Mouse (Mus musculus) retina, postnatal 1 day (tissue): ENCODE results near the gene Epha4.

ENCODE experiments used
- DNase-seq: peaks from one replicate; pipeline ENCODE4 v3.0.0-alpha.2; 2012

The Epha4 gene

DNA sequence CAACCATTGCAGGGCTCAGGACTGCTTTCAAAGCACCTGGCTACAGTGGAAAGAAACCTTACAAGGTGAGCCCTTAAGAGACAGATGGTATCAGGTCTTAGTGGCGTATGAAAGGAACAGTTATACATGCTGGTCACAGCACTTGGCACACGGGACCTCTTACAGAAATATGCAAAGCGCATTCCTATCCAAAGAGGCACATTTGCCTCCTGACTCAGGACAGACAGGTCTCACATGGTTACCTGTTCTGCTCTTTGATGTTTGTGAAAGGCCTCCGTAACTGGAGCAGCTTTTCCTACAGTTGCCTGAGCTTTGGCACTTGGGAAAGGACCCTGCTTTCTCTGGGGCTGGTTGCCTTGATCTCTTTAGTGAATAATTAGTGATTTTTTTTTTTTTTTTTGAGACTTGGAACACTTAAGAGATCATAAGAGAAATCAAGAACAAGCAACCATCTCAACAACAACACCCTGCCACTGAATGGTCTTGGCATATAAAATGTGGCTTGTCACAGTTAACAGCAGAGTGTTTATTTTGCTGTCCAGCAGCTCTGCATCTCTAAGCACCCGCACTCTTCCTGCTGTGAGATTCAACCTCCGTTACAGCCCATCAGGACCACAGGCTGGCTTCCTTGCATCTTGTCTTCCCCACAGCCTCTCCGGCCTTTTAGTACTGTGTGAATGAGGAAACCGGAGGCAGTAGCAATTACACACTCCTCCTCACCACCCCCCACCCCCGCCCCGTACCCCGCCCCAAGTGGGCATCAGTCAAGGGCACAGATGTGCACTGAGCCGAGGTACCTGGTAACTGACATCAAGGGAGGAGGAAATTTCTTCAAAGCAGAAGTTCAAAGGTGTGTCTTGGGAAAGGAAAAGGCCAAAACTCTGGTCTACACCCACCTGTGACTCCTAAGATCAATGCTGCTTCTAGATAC, 41.2 kb downstream of the Epha4 start:
- no peak for DNase-seq

GRCm38 (mm10) chr1:77472566-77472965, 42.3 kb downstream of the Epha4 start:
- DNase-seq = no peak

- no peak for DNase-seq
These were observed 43.4 kb downstream of the Epha4 start for GRCm38 (mm10) chr1:77471447-77471846.

DNA sequence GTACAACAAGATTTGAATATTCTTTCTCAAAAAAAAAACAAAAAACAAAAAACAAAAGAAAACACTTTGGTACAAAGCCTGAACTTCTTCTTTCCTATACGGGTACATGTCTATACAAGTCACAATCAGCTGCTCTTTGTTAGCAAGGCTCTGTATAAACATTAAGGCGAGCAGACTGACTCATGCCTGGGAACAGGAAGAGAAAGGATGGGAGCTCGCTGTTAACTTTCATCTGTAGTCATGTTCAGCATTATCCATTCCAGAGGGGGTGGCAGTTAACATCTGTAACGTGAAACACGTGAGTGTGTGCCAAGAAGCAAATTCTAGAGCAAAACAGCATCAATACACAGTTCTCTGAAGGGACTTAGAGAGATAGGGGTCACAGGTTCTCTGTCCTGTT, 43.9 kb downstream of the Epha4 start:
- DNase-seq = no peak

GRCm38 (mm10) chr1:77468717-77469314, 46.1 kb downstream of the Epha4 start:
- no peak for DNase-seq

DNA sequence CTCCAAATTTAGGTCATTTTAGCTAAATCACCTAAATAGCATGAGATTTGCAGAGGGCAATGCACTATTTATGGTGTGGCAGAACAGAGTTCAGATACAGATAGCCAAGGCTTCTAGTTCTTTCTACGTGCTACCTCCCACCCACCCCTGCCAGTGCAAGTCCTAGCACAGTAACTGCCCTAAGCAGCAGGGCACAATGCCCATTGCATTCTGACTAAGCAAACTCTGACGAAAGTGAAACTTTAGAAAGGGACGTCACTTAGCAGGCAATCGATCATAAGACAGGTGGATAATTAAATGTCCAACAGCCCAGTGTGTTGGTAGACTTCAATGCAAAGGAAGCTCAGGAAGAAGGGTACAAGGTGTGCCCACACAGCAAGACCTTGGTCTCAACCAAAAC, 49.4 kb downstream of the Epha4 start:
- no peak for DNase-seq

DNA sequence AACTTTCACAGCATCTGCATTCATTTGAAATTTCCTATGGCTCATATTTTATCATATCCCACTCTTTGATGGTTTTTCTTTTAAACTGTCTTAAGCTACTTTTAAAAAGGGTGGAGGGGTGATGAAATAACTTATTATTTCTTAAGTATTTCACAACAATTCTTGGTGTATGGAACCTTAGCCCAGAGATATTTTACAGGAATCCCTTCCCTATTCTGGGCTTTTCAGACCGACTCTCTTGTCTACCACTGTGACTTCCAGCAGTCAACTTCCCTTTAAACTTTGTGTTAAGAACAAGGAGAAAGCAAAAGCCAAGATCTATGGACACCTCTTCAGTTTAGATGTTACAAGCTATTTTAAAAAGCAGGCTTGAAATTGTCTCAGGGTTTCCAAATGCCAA, 50.8 kb downstream of the Epha4 start:
- no peak for DNase-seq

DNA sequence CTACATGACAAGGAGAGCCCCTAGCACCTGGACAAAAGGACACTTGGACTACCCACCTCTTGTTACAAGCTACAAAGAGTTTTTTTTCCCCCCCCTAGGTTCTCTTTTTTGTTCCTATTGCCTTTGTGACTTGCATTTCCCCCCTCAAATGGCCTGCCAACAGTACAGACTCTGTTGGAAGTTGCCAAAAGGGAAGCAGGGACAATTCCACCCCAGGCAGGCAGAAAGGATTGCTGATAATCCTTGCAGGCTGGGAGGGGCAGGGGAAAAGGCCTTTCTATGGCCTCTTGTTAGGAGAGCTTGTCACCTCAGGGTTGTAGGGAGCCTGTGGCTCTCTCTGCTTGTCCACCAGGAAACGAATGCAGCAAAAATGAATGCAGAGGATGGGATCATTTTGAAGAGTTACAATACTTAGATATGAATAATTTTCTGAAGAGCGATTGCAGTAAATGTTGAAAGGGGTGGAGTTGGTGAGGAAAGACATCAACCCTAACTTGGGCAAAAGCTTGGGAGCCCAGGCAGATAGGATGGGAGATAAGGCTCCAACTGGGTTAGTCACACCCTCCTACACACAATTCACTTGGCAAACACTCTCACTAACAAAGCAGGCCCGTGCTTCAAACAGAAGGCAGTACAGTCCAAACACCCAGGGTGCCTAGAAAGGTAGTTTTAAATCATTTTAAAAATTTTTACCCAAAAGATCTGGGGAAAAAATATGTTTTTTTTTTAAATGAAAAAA, 52.8 kb downstream of the Epha4 start:
- no peak for DNase-seq

DNA sequence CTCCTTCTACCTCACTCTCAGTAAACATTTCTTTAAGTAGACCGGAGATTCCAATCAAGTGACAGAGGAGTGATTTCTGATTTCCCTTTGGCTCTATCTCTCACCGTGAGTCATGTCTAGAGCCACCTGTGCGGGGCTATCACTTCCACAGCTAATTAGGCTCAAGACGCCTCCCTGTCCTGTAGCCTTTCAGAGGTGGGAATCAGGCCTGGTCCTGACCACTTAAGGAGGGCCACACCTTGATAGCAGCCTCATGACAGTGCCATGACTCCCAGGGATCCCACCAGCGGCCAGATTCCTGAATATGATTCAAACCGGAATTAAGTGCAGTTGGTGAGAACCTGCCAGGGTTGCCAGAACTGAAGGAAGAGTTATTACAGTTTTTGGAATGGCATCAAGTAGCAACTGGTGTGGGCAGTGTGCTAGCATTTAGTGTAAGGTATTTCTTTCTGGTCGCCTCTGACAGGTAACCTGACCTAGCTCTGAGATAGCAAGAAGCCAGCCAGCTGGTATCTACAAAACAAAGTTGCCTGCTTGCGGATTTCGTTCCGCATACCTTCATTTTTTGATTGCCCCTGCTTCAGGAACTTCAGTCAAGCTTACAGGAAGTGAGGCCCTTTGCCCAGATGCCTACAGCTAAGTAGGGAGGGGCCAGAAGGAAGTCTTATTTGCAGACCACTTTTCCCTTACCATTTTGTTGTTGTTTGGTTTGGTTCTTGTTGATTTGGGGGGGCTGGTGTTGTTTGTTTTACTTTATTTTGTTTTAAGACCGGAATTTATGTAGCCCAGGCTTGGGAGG, 53.9 kb downstream of the Epha4 start:
- no peak for DNase-seq

- DNase-seq = no peak
These were observed 56.0 kb downstream of the Epha4 start for GRCm38 (mm10) chr1:77458751-77459385.

DNA sequence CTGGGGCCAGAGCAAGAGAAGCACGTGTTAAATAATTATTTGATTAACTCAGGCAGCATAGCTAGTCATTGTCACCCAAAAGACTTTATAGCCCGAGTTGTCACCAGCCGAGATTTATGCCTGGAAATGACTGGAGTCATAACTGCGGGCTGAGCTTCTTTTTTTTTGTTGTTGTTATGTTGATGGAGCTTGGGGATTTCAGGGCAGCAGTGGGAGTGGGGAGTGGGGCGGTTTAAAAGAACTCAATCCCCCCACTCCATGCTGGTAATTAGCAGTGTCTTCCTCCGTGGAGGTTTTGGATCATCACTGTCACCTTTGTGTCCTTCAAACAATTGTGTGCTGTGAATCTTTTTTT, 57.5 kb downstream of the Epha4 start:
- no peak for DNase-seq

- peak; percentile 88 for DNase-seq
These were observed 58.0 kb downstream of the Epha4 start for GRCm38 (mm10) chr1:77456695-77457445.

DNA sequence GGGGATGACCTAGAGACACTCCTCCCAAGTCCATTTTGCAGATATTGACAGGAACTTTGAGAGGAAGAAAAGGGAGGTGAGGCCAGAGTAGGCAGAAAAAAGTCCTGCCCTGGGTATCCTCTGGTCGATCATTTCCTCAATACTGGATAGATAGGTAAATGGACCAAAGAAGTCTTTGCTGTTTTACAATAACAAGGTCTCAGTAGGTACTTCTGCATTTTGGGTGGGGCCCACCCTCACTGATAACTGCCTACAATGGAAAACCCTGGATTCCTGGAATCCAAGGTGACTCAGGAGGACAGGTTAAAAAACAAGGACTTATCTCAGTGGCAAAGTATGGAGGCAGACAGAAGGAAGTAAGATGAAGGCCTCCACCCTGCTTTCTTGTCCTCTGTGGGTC, 61.1 kb downstream of the Epha4 start:
- DNase-seq = no peak

- DNase-seq = no peak
These were observed 62.2 kb downstream of the Epha4 start for GRCm38 (mm10) chr1:77452721-77453120.

GRCm38 (mm10) chr1:77451541-77451940, 63.3 kb downstream of the Epha4 start:
- DNase-seq = no peak

- DNase-seq = no peak
These were observed 64.7 kb downstream of the Epha4 start for GRCm38 (mm10) chr1:77450201-77450600.

DNA sequence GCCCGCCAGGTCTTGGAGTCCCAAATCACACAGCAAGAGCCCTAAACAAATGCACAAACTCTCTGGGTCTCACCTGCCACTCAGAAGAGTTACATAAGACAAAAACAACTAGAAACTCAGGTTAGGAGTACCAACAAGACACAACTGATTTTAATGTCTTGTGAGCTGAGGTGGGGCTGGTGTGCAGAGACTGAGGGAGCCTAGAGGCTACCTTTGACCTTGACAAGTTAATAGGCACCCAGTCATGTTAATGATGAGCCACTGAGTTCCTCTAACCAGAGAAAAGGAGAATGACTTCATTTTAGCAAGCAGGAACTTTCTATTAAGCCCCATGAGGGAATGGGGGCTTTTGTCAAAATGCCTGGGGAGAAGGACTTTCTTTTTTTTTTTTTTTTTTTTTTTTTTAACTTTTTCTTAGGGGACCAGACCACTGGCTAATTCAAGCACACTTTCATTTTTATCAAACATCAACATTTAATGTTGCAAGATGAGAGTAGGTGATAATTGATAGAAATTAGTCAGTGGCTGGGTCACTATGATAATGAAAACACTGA, 67.8 kb downstream of the Epha4 start:
- no peak for DNase-seq

- no peak for DNase-seq
These were observed 68.5 kb downstream of the Epha4 start for GRCm38 (mm10) chr1:77446438-77446837.

DNA sequence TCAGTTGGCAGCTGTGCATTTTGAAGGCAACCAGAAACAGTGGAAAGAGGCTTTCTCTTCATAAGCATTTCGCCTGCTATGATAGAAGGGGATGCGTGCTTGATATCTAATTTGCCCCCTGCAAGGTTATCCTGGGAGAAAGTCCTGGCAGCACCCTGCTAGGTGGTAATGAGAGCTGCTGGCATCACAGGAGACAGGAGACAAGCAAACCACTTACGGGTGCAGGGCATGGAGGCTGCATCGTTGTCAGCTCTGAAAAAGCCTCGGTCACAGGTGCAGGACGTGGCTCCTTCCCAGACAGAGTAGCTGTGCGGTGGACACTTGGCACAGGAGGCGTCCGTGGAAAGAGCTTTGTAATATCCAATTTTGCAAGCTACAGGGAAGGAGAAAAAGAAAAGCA, 70.2 kb downstream of the Epha4 start:
- DNase-seq = no peak

- DNase-seq = no peak
These were observed 72.9 kb downstream of the Epha4 start for GRCm38 (mm10) chr1:77441987-77442386.

- DNase-seq = no peak
These were observed 73.5 kb downstream of the Epha4 start for GRCm38 (mm10) chr1:77441401-77441800.
